Mouse (Mus musculus): Measurements from ENCODE around the gene B3gnt3. TPM values are rescaled to one million over a fixed set of nuclear protein-coding genes. Genes with fewer than 3 reads are reported as not detected.

The B3gnt3 gene
- polyA plus RNA-seq, 1 experiment = 25.0 TPM

GRCm38 (mm10) chr8:71682832-71683231 is 18.8 kb downstream of the B3gnt3 start:
- no peak for DNase-seq
- Histone ChIP-seq H3K4me1 (ENCODE audit: control insufficient read depth, insufficient read depth, low read length) (peaks cover 5% of the 10 kb centered on the region), H3K4me3 (replicated peaks; ENCODE audit: extremely low read depth, low read depth, low read length) (no peak overlapping the region)
- WGBS = 90% methylated on average over 12 of the region's 12 CpGs
- no peak for TF ChIP-seq POLR2A (IDR thresholded peaks at IDR 0.05; ENCODE audit: borderline replicate concordance, extremely low read depth, low read depth, low read length)
- no peak for TF ChIP-seq CTCF (IDR thresholded peaks at IDR 0.05; ENCODE audit: insufficient read depth, low read length)

- DNase-seq = no peak
- WGBS = 52% methylated on average over 18 of the region's 18 CpGs
- H3K4me1 ChIP-seq (ENCODE audit: control insufficient read depth, insufficient read depth, low read length) = peaks cover 8% of the 10 kb centered on the region
- TF ChIP-seq POLR2A (IDR thresholded peaks at IDR 0.05; ENCODE audit: borderline replicate concordance, extremely low read depth, low read depth, low read length) = no peak
- no peak for TF ChIP-seq CTCF (IDR thresholded peaks at IDR 0.05; ENCODE audit: insufficient read depth, low read length)
- no peak overlapping the region for H3K4me3 ChIP-seq (replicated peaks; ENCODE audit: extremely low read depth, low read depth, low read length)
Observed at GRCm38 (mm10) chr8:71681369-71681915, 20.1 kb downstream of the B3gnt3 start.

DNA sequence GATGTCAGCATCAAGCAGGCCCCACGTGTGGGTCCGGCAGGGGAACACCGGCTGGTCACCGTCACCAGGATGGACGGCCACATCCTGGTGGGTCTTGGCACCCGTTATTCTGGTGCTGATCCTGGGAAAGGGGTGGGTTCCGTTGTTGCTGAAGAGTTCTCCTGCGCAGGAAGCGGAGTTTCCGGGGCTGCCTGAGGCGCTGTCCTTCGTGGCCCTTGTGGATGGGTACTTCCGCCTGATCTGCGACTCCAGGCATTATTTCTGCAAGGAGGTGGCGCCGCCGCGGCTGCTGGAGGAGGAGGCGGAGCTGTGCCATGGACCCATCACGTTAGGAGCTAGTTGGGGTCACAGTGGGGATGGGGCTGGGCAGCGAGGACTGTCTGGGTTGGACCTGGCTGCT is 21.1 kb downstream of the B3gnt3 start:
- TF ChIP-seq CTCF (IDR thresholded peaks at IDR 0.05; ENCODE audit: insufficient read depth, low read length) (no peak), POLR2A (IDR thresholded peaks at IDR 0.05; ENCODE audit: borderline replicate concordance, extremely low read depth, low read depth, low read length) (no peak)
- no peak for DNase-seq
- no peak overlapping the region for H3K4me3 ChIP-seq (replicated peaks; ENCODE audit: extremely low read depth, low read depth, low read length)
- H3K4me1 ChIP-seq (ENCODE audit: control insufficient read depth, insufficient read depth, low read length) = peaks cover 7% of the 10 kb centered on the region
- 33% methylated on average over 21 of the region's 21 CpGs for WGBS

DNA sequence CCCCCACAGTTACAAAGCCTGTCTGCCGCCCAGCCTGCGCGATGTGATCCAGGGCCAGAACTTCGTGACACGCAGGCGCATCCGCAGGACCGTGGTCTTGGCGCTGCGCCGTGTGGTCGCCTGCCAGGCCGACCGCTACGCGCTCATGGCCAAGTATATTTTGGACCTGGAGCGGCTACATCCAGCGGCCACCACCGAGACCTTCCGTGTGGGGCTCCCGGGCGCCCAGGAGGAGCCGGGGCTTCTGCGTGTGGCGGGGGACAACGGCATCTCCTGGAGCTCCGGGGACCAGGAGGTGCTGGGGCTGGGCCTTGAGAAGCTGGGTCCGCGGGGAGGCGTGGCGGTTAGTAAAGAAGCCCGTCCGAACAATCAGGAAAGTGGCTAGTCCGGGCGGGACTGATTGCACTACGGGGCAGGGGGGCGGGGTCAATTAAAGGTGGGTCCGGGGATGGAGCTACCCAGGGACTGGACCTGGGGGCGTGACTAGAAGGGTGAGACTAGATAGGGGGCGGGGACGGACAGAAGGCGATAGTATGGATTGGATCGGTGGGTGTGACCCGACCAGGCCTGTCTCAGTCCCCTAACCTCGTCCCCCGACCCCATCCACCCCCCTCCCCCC is 21.9 kb downstream of the B3gnt3 start:
- Histone ChIP-seq H3K4me3 (replicated peaks; ENCODE audit: extremely low read depth, low read depth, low read length) (no peak overlapping the region), H3K4me1 (ENCODE audit: control insufficient read depth, insufficient read depth, low read length) (peaks cover 7% of the 10 kb centered on the region)
- TF ChIP-seq CTCF (IDR thresholded peaks at IDR 0.05; ENCODE audit: insufficient read depth, low read length) (no peak), POLR2A (IDR thresholded peaks at IDR 0.05; ENCODE audit: borderline replicate concordance, extremely low read depth, low read depth, low read length) (no peak)
- DNase-seq = no peak
- 43% methylated on average over 46 of the region's 46 CpGs for WGBS

GRCm38 (mm10) chr8:71679116-71679515 is 22.5 kb downstream of the B3gnt3 start:
- H3K4me1 ChIP-seq (ENCODE audit: control insufficient read depth, insufficient read depth, low read length) = peaks cover 7% of the 10 kb centered on the region
- no peak overlapping the region for H3K4me3 ChIP-seq (replicated peaks; ENCODE audit: extremely low read depth, low read depth, low read length)
- no peak for DNase-seq
- TF ChIP-seq POLR2A (IDR thresholded peaks at IDR 0.05; ENCODE audit: borderline replicate concordance, extremely low read depth, low read depth, low read length) (no peak), CTCF (IDR thresholded peaks at IDR 0.05; ENCODE audit: insufficient read depth, low read length) (no peak)
- WGBS = 62% methylated on average over 16 of the region's 16 CpGs

- Histone ChIP-seq H3K4me1 (ENCODE audit: control insufficient read depth, insufficient read depth, low read length) (peaks cover 7% of the 10 kb centered on the region), H3K4me3 (replicated peaks; ENCODE audit: extremely low read depth, low read depth, low read length) (no peak overlapping the region)
- TF ChIP-seq CTCF (IDR thresholded peaks at IDR 0.05; ENCODE audit: insufficient read depth, low read length) (no peak), POLR2A (IDR thresholded peaks at IDR 0.05; ENCODE audit: borderline replicate concordance, extremely low read depth, low read depth, low read length) (no peak)
- no peak for DNase-seq
- WGBS = 66% methylated on average over 4 of the region's 4 CpGs
Observed at GRCm38 (mm10) chr8:71678216-71678615, 23.4 kb downstream of the B3gnt3 start.

DNA sequence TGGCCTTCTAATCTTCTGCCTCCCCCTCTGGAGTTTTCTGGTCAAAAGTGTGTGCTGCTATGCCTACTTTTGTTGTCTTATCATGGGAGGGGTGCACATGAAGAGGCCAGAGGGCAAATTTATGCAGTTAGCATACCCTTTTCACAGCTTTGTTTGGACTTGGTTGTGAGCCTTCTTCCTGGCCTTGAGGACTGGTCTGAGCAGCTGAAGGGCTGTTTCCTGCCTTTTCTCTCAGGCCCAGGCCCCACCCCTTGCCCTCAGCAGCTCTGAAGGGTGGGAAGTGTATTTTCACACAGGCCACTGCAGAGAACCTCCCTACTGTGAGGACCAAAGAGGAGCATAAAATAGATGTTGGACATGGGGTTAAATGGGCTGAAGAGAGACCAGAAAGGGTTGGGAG is 24.0 kb downstream of the B3gnt3 start:
- DNase-seq = no peak
- peak overlapping the region; percentile 9 for H3K4me3 ChIP-seq (replicated peaks; ENCODE audit: extremely low read depth, low read depth, low read length)
- peaks cover 7% of the 10 kb centered on the region for H3K4me1 ChIP-seq (ENCODE audit: control insufficient read depth, insufficient read depth, low read length)
- no peak for TF ChIP-seq CTCF (IDR thresholded peaks at IDR 0.05; ENCODE audit: insufficient read depth, low read length)
- peak; percentile 36; the same call in 1 of the 2 replicates for TF ChIP-seq POLR2A (IDR thresholded peaks at IDR 0.05; ENCODE audit: borderline replicate concordance, extremely low read depth, low read depth, low read length)

DNA sequence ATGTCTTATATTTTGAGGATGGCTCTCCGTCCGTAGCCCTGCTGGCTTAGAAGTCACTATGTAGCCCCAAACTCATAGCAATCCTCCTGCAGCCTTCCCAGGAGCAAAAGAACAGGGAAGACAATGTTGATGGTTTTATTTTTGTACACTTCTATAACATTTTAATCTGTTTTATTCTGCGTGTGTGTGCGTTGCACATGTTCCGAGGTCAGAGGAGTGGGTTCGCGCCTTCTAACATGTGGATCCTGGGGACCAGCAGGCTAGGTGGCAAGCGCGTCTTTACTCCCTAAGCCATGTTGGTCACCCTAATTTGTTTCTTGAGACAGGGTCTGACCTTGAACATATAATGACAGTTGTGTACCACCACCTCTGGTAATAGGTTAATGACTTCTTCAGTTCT is 24.8 kb downstream of the B3gnt3 start:
- Histone ChIP-seq H3K4me1 (ENCODE audit: control insufficient read depth, insufficient read depth, low read length) (peaks cover 7% of the 10 kb centered on the region), H3K4me3 (replicated peaks; ENCODE audit: extremely low read depth, low read depth, low read length) (peak overlapping the region; percentile 59)
- TF ChIP-seq POLR2A (IDR thresholded peaks at IDR 0.05; ENCODE audit: borderline replicate concordance, extremely low read depth, low read depth, low read length) (no peak), CTCF (IDR thresholded peaks at IDR 0.05; ENCODE audit: insufficient read depth, low read length) (no peak)
- DNase-seq = no peak
- WGBS = 39% methylated on average over 9 of the region's 9 CpGs

GRCm38 (mm10) chr8:71676020-71676741 is 25.4 kb downstream of the B3gnt3 start, which contains the start of gene Jak3:
Gene Jak3 (plus strand): TSS chr8:71676296.
- Histone ChIP-seq H3K4me3 (replicated peaks; ENCODE audit: extremely low read depth, low read depth, low read length) (peak within 1 kb of the TSS; percentile 96), H3K4me1 (ENCODE audit: control insufficient read depth, insufficient read depth, low read length) (peaks cover 7% of the 10 kb centered on the region)
- WGBS = 3% methylated on average over 40 of the region's 40 CpGs
- TF ChIP-seq POLR2A (IDR thresholded peaks at IDR 0.05; ENCODE audit: borderline replicate concordance, extremely low read depth, low read depth, low read length) = peak; percentile 25; the same call in 1 of the 2 replicates
- TF ChIP-seq CTCF (IDR thresholded peaks at IDR 0.05; ENCODE audit: insufficient read depth, low read length) = no peak
- DNase-seq = peak; percentile 65
